In genomic region chr2:41677416-41677815, GRCm38 (mm10) we compare ENCODE assay signal across 13 mouse cellular contexts.
"Had no signal": no experiment of that assay in that cellular context is flagged by ENCODE, and none has a peak within 500 bp of the region (broad histone marks: within the 10 kb centered on the region; RNA-seq: fewer than 3 reads in every experiment).

No protein-coding gene starts in this region.

- DNase-seq: lung, adult 18-20 months; lung, embryonic 14.5 days; lung, postnatal 10 days; lung, postnatal 4 days; midbrain, embryonic 14.5 days; retina, postnatal 1 day; right cerebral cortex, adult 18-20 months; right cerebral cortex, postnatal 25 days; right cerebral cortex, postnatal 4 days; spleen, adult 18-20 months; thymus, adult 2 months; thymus, postnatal 25 days; thymus, postnatal 4 days had no signal
